Mouse (Mus musculus): ENCODE results near the gene Duxbl3.
"Not testable (repeated sequence)": the region's sequence is repeated elsewhere in the genome, so short reads cannot be mapped to it uniquely, and the experiment has no call there.

DNA sequence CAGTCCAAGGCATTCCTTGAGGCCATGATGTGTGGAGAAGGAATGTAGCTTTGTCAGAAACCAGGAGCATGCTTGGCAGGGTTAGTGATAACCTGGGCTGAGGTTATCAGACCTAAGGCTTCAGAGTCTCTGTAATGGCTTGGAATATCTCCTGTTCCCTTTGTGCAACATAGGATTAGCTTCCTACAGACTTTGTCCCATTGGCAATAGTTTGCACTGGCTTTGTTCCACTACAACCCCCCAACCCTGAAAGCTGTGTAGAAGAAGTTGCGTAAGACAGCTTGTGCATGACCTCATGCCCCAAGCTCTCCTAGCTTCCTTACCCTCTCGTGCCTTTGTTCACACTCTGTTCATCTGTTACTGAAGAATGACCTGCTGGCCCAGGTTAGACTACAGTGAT is 20.6 kb upstream of the Duxbl3 start:
- not testable (repeated sequence) for TF ChIP-seq CTCF (IDR thresholded peaks at IDR 0.05; ENCODE audit: borderline replicate concordance, extremely low read depth, insufficient read depth, insufficient read length); POLR2A (IDR thresholded peaks at IDR 0.05; ENCODE audit: borderline replicate concordance, extremely low read depth, insufficient read depth, insufficient read length, poor library complexity, severe bottlenecking)

Data from brain, embryonic 14.5 days (tissue).